Mouse (Mus musculus) hematopoietic stem cell, adult 5-6 weeks (primary cell): ENCODE measurements at regions not wholly inside any gene's neighbourhood (a gene's known extent, or its start where the extent isn't known, plus 50 kb on each side); places are given as distances from the start of the nearest gene placed in this dataset.
"Not testable (repeated sequence)": the region's sequence is repeated elsewhere in the genome, so short reads cannot be mapped to it uniquely, and the experiment has no call there.

ENCODE experiments used
- ATAC-seq, 2 experiments: fragments of 125-278 bp in 1 of 2; replicated peaks in 1 of 2; 2 replicates each; pipeline ENCODE4 v1.8.0; 2016 to 2017; ENCODE audit warnings: inconsistent platforms in 2 of 2, mild to moderate bottlenecking in 2 of 2, moderate number of reproducible peaks in 2 of 2, low read depth in 1 of 2, moderate TSS enrichment in 1 of 2; ENCODE audit not compliant: low FRiP score in 2 of 2, poor library complexity in 2 of 2, severe bottlenecking in 2 of 2, insufficient read depth in 1 of 2, low TSS enrichment in 1 of 2

DNA sequence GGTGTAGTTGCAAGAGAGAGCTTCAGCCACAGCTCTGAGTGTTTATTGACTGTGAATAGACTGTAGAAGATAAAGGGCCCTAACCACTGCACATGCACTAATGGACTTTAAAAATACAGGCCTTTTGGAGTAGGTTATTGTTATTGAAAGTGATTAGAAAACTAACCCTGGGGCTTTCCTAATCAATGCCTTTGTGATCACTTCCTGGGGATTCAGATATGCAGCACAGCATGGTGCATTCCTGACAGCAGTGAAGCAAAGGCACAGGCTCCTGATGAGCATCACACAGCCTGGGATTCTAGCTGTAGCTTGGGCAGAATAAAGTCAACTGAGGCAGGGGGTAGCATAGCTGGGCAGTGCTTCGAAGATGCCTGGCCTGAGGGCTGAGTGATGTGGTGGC, 87.3 kb downstream of the Gm11077 start:
- no peak for ATAC-seq

DNA sequence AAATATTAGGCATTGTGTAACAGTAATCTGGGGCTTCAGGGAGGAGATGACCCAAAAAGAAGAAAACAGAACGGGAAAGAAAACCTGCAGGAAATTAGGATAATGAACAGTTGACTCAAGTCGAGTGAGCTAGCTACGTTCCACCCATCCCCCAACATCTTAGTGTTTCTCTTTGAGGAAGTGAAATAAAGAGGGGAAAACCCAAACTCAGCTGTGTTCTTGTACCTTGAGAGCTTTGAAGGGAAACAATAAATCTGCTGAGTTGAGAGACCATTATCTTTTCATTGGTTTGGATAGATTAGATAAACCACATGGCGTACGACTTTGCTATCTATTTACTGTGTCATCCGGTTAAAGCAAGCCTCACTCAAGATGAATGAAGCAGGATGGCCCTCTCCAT, 87.7 kb downstream of the Gm11077 start:
- peak; percentile 78 to 90 for ATAC-seq

DNA sequence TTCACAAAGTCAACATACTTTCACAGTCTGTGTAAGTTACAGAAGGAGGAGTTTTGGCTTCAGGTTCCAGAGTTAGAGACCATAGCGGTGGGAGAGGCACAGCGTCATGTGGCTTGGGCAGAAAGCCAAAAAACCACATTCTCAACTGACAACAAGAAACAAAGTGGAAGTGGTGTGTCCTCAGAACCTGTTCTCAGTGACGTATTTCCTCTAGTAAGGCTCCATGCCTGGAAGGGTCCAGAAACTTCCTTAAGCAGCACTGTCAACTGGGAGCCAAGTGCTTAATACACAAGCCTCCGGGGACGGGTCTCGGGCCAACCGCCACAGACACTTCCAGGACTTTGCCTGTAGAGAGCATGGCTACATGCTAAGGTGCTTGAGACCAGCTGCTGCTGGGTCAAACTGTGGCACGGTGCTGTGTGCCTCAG, 90.4 kb downstream of the Gm11077 start:
- ATAC-seq, result peak; percentile 83 to 87

DNA sequence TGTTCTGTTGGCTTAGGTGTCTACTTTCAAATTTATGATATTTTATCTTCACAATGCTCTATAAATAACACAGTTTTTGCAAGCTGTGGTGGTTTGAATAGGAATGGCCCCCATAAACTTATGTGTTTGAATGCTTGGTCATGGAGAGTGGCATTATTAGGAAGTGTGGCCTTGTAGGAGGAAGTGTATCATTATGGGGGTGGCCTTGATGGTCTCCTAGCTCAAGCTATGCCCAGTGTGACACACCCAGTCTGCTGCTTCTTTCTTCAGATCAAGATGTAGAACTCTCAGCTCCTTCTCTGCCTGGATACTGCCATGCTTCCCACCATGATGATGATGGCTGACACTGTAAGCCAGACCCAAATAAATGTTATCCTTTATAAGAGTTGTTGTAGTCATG, 97.4 kb downstream of the Gm11077 start:
- ATAC-seq, result no peak

DNA sequence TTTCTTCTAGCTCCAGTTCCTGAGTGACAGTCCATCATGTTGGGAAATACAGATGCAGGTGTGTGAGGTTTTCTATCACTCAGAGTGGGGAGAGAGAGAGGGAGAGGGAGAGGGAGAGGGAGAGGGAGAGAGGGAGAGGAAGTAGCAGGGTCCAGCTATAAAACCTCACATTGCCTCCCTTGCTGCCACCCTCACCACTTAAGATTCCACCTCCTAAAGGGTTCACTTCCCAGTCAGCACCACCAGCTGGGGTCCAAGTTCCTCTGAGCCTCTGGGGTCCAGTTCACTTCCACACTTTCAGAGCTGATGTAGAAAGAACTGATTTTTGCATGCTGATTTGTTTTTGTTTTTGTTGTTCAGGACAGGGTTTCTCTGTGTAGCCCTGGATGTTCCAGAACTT, 98.6 kb downstream of the Gm11077 start:
- no peak for ATAC-seq

DNA sequence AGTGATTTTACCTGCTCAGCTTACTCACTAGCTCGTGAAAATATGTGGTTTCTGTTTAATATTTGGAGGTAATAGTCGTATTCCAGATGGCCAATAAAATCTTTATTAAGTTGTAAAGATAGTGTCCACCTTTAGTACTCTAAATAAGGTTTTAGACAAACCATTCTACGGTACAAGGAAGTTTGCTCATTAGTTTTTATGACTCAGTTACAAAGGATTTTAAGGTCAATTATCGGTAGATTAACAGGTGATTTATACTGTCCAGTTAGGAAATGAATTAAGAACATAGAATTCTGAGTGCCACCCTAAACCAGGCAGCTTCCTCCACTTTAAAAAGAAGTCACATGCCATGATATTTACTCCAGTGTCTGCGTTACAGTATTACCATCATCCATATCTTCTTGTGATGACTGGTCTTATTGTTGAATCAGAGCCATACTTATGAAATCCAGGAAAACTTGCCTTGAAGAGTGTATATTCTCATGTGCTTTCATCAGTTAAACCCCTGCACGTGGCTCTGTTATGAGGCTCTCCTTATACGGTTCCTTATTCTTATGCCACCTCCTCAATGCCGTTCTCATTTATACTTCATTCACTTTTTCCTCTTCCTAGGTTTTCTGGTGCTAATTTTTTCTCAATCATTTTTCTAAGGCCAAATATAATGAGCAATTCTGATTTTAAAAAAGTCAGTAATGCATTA, 114.4 kb downstream of the Gm11077 start:
- no peak for ATAC-seq

DNA sequence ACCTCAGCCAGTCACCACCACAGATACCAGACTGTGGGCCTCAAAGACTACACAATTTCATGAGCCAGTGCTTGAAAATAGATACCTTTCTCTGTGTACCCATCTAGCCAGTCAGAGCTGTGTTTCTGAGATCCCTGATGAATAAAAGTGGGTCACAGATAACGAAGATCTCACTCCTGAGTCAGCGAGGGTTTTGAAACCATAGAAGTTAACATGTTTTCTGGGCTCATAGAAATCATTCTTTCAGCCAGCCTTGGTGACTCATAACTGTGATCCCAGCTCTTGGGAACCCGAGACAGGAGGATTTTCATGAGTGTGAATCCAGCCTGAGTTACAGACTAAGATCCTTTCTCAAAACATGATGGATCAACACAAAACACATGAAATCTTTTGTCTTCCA, 118.1 kb downstream of the Gm11077 start:
- no peak for ATAC-seq

DNA sequence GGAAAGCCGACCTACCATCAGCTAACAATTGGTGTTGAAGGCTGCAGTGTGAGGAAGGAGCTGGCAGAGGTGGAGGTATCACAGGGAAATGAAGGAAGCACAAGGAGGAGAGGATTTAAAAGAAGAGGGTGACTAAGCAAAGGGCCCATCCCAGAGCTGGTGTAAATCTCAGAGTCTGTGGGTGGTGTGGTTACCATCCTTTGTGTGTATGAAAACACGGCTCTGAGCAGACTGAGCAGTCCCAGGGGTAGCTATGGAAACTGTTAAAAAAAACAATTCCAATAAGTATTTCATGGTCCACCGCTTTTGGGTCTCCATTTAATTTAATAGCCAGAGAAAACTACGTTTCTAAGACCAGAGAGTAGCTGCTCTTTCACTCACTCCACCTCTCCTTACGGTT, 123.3 kb downstream of the Gm11077 start:
- no peak for ATAC-seq

DNA sequence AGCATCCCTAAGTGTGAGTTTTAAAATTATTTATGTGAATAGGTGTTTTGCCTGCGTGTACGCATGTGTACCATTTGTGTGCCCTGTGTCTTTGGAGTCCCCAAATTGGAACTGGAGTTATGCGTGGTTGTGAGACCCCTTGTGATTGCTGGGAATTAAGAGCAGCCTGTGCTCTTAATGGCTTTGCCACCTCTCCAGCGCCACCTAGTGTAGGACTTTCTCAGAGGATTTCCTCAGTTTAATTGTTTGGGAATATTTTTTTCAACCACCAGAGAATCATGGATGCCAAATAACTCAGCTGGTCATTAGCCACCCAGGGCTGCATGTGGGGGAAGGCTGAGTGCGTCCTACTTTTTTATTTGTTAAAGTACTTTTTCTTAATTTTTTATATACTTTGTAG, 124.4 kb downstream of the Gm11077 start:
- ATAC-seq, result peak; percentile 36 to 40; a peak in 2 of 4 replicates

DNA sequence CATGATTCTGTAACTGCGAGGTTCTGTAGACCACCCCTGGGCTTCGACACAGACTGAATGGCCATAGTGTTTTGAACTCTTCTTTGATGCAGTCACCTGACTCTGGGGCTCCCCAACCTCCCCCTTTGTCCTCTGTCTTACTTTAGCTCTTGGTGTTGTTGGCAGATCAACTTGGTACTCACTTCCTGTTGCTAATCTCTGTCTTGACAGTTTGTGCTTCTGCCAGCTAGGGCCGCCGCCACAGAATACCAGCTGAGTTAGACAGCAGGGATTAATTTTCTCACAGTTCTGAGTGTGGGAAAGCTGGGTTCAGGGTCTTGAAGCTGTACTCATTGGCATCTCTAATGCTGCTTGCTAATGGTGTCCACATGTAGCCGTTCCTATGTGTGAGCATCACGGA, 125.6 kb downstream of the Gm11077 start:
- ATAC-seq, result peak; percentile 30 to 75; a peak in 2 of 4 replicates

DNA sequence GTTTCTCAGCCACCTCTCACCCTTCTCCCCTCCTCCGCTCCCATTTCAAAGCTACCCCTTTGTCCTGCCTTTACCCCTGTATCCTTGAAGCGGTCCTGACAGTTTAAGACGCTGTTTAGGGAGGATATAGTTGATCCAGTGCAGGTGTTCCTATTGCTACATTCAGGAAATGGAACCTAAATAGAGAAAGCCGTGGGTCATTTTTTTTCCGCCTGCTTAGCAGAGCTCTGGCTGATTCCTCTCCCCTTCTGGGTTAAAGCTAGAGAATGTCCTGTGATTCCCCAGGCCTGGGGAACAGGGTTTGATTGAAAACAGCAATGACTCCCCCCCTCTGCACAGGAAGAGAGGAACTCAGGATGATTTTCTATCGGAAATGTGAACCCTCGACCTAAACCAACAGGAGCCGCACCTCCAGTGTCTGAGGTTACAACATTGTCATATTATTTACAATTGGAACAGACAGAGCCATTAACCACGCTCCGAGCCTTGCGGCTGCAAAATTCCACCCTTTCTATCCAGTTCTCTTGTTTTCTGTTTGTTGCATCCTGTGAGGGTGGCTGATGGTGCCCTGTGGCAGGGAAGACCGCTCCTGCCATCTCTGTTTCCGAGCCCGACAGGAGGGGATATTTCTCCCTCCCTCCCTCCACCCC, 127.5 kb downstream of the Gm11077 start:
- 0 out of 4 replicates have a peak, but pooled peaks have one; percentile 8 to 32 for ATAC-seq

DNA sequence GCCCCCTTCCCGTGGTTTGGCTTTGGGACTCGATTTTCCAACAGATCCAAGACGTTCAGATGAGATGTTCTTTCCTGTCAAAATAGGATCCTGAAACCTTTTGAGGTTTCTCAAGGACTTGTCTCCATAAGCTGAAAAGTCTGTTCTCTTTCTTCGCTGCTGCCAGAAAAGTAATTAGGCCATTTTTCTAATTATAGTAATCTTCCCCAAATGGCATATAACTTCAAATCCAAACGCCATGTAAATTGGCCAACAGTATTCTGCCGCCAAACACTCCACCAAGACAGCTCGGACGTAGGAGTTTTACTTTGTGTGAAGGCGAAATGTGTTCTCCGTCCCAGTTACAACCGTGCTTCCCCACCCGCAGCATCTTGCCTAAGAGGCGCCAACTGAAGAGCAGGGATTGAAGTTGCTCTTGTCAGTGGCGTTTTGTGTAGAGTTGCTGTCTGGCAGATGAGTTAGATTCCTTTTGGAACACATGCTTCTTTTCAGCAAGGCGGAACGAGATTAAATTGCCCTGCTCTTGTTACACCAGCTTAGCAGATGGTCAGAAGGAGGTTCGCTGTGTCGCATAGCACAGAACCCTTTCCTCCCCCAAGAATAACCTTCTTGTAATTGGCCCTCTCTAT, 128.1 kb downstream of the Gm11077 start:
- no peak for ATAC-seq

DNA sequence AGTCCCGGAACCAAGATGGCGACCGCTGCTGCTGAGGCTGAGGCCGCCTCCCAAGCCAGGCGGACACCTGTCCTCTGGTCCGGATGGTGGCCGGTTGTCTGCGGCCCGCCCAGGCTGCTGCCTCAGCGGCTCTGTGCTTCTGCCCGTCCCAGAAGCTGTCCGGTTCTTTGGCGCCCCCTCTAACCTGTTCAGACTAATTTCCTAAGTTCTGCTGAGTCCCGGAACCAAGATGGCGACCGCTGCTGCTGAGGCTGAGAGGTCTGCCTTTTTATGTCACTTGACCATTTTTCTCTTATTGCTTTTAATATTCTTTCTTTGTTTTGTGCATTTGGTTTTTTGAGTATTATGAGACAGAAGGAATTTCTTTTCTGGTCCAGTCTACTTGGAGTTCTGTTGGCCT, 140.4 kb downstream of the Gm11077 start:
- ATAC-seq, result not testable (repeated sequence)

DNA sequence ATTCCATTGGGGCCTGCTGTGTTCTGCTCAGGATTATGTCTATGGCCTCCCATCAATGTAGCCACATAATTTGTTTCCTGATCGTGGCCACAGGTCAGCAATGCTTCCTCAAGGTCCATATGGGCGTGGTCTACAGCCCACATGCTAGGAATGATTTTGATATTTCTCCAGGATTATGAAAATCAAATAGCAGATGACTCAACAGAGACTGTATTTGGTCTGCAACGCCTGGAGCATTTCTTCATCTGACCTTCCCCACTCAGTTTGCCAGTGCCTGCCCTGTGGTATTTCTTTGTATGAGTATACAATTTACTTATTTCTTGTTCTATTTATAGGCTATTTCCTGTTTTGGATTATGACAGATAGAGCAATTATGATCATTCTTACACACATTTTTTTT, 145.7 kb downstream of the Gm11077 start:
- ATAC-seq, result no peak

DNA sequence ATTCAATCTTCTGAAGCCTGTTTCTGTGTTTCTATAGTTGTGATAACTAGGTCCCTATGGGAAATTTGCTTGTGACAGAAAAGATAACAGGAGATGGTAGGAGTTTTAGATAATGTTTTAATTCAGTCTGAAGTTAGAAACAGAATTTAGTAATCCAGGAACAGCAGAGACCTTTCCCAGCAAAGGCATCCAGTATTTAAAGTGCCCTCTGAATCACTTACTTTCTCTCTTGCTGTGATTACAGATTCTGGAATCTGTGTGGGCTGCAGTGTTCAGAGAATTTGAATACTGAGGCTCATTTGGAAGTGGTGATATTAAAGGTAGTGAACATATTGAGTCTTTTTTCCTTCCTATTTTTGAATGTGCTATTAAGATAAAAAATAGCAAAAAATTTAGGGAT, 154.6 kb downstream of the Gm11077 start:
- ATAC-seq, result no peak

DNA sequence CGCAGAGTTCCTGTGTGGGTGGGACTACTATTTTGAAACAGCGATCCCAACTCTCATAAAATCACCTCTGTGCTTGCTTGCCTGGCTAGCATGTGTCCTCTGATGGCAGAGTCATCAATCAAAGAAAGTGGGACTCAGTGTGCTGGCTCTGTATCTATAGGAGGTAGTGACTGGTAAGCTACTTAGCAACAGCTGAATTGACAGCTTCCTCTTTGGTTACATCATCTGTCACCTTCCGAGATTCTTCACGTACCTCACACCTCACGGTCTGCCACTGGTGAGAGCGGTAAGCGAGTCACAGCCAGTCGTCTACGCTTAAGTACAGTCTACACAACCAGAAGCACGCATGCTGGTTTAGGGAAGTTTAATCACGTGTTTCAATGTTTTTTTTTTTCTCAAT, 159.5 kb downstream of the Gm11077 start:
- peak; percentile 59 to 81 for ATAC-seq

DNA sequence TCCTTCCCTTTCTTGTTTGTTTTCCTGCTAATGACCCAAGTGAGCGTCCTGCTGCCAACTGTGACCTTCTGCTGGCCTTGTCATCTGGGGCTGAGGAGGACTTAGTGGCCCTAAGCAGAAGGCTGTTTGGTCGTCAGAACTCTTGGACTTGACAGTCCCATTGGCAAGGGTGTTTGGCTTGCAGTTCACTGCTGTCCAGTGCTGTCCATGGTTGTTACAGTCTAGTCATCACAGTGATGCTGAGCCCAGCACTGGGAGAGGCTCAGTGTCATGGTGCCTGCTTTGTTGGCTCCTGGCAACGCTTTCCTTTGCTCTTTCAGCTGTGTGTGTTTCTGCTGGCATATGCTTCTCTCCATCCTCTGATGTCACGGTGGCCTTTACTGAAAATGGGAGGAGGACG, 161.0 kb downstream of the Gm11077 start:
- no peak for ATAC-seq

DNA sequence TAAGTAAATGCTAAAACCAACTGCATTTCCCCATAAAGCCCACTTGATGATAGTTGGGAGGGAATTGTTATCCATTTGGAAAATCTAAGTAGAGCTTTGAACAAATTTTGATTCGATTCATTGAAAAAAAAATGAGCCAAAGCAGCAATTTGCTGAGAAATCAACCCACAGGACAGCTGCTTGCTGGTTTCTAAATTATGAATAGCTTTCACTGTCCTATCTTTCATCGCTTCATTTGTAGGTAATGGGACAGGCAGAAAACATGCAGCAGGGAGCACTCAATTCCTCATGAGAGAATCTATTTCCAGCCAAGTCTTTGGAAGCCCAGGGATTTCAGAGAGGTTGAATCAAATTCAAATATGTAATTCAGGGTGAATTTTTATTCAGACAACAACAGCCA, 161.5 kb downstream of the Gm11077 start:
- ATAC-seq, result no peak

DNA sequence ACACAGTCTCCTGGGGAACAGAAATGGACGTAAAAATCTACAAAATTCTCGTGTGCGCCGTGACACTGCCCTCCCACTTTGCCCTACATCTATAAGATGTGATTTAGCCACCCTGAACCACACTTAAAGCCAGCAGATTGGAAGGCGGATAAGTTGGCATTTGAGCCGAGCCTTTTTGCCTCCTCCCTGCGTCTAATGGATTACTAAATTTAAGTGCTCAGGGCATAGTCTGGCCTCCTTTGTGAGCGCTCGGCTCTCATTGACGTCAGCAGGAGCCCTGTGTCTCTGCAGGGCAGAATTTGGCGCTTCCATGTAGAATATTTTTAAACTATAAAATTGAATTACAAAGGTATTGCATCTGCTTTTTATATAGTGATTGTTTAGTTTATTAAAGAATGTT, 165.4 kb downstream of the Gm11077 start:
- no peak for ATAC-seq
